Mouse (Mus musculus) neural tube, embryonic 14.5 days (tissue): ENCODE measurements around the gene Rasl12. TPM values are rescaled to one million over a fixed set of nuclear protein-coding genes. Genes with fewer than 3 reads are reported as not detected.
A peak's percentile ranks its signal among the peaks of the same experiment; 100 is the strongest.

Experiments
- ATAC-seq: fragments of 200-750 bp; cut with Nextera tagmentation; 2 replicates; pipeline ENCODE4 v1.8.0; 2017; ENCODE audit warnings: low read depth, mild to moderate bottlenecking, moderate TSS enrichment, moderate library complexity
- H3K27ac ChIP-seq: fragments of 300-500 bp; sonication (generic); 2 replicates; pipeline ENCODE4 v1.5.1; 2014; ENCODE audit warnings: low read depth, mild to moderate bottlenecking, control low read depth, low read length, moderate library complexity, mixed read lengths
- H3K27me3 ChIP-seq: fragments of 300-500 bp; sonication (generic); 2 replicates; pipeline ENCODE4 v1.6.1; 2014; ENCODE audit warnings: low read length; ENCODE audit not compliant: control insufficient read depth, insufficient read depth
- H3K36me3 ChIP-seq: fragments of 300-500 bp; sonication (generic); 2 replicates; pipeline ENCODE4 v1.6.1; 2014; ENCODE audit warnings: low read length, mixed read lengths; ENCODE audit not compliant: control insufficient read depth, insufficient read depth
- H3K4me1 ChIP-seq: fragments of 300-500 bp; sonication (generic); 2 replicates; pipeline ENCODE4 v1.6.1; 2014; ENCODE audit warnings: low read length; ENCODE audit not compliant: control insufficient read depth, insufficient read depth
- H3K4me2 ChIP-seq: fragments of 300-500 bp; sonication (generic); 2 replicates; pipeline ENCODE4 v1.6.1; 2014; ENCODE audit warnings: mild to moderate bottlenecking, low read depth, low read length, control low read depth
- H3K4me3 ChIP-seq: fragments of 300-500 bp; sonication (generic); 2 replicates; pipeline ENCODE4 v1.5.1; 2014; ENCODE audit warnings: low read depth, low read length, control low read depth, mixed read lengths
- H3K9ac ChIP-seq: fragments of 300-500 bp; sonication (generic); replicated peaks from 2 replicates; pipeline ENCODE4 v1.6.1; 2014; ENCODE audit warnings: low read depth, mild to moderate bottlenecking, control low read depth, low read length, mixed read lengths
- H3K9me3 ChIP-seq: fragments of 300-500 bp; sonication (generic); 2 replicates; pipeline ENCODE4 v1.6.1; 2016; ENCODE audit warnings: low read length; ENCODE audit not compliant: control insufficient read depth
- WGBS: fragments of 180-500 bp; shearing (Covaris S2); extraction: QIAGEN DNeasy Blood & Tissue Kit; methylation state at CpG from one replicate; pipeline ENCODE4 v1.1.7; 2014; 5-methylcytosine and 5-hydroxymethylcytosine counted together
- polyA plus RNA-seq: library from polyadenylated mRNA; unstranded; fragments of >200 nt; fragmentation: Nextera tagmentation; extraction: Ambion mirVana; gene quantifications from 2 replicates; pipeline ENCODE4 v1.2.1, GENCODE M21; 2014

The Rasl12 gene
- polyA plus RNA-seq, 1 experiment from 2014 or later, result 5.6 TPM

DNA sequence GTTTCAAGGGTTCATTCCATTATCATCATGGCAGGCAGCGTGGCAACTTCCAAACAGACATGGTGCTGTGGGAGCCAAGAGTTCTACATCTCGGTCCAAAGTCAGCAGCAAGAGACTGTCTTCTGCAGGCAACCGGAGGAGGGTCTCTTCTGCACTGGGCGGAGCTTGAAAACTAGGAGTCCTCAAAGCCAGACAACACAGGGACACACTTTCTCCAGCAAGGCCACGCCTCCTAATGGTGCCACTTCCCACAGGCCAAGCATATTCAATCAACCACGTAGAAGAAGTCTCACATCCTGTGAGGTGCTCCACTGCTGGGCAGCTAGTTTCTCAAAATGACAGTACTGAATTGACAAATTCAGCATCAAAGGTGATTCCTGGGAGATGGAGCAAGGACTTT, 49.6 kb downstream of the Rasl12 start:
- H3K36me3 ChIP-seq, result peaks cover 44% of the 10 kb centered on the region
- no peak overlapping the region for H3K9ac ChIP-seq
- H3K9me3 ChIP-seq, result no peaks in the 10 kb centered on the region
- no peak overlapping the region for H3K4me3 ChIP-seq
- ATAC-seq, result no peak
- no peaks in the 10 kb centered on the region for H3K27me3 ChIP-seq
- H3K4me2 ChIP-seq, result no peak overlapping the region
- WGBS, result 91% methylated on average over 6 of the region's 6 CpGs
- no peaks in the 10 kb centered on the region for H3K4me1 ChIP-seq
- H3K27ac ChIP-seq, result no peak overlapping the region

GRCm38 (mm10) chr9:65458975-65459374, 60.7 kb downstream of the Rasl12 start:
- Histone ChIP-seq H3K9ac (no peak overlapping the region), H3K27ac (no peak overlapping the region), H3K4me3 (no peak overlapping the region), H3K27me3 (no peaks in the 10 kb centered on the region), H3K9me3 (no peaks in the 10 kb centered on the region), H3K4me2 (no peak overlapping the region), H3K36me3 (no peaks in the 10 kb centered on the region), H3K4me1 (peaks cover 11% of the 10 kb centered on the region)
- no peak for ATAC-seq
- 90% methylated on average over 2 of the region's 2 CpGs for WGBS

GRCm38 (mm10) chr9:65460198-65460597, 61.9 kb downstream of the Rasl12 start:
- Histone ChIP-seq H3K9ac (peak overlapping the region; percentile 70; the same call in 1 of the 2 replicates), H3K9me3 (no peaks in the 10 kb centered on the region), H3K4me3 (peak overlapping the region; percentile 63), H3K27me3 (no peaks in the 10 kb centered on the region), H3K27ac (peak overlapping the region; percentile 74), H3K36me3 (no peaks in the 10 kb centered on the region), H3K4me2 (peak overlapping the region; percentile 59), H3K4me1 (peaks cover 11% of the 10 kb centered on the region)
- 29% methylated on average over 3 of the region's 3 CpGs for WGBS
- ATAC-seq, result 0 out of 2 replicates have a peak, but pooled peaks have one; percentile 38

- Histone ChIP-seq H3K4me2 (peak within 1 kb of the TSS; percentile 59), H3K27ac (peak within 1 kb of the TSS; percentile 74), H3K4me1 (peaks cover 11% of the 10 kb centered on the region), H3K4me3 (peak within 1 kb of the TSS; percentile 63), H3K36me3 (peaks cover 3% of the 10 kb centered on the region; the same call in 1 of the 2 replicates), H3K27me3 (no peaks in the 10 kb centered on the region), H3K9me3 (no peaks in the 10 kb centered on the region), H3K9ac (peak within 1 kb of the TSS; percentile 70)
- ATAC-seq, result peak; percentile 97
- WGBS, result under 1% methylated on average over 49 of the region's 53 CpGs
These were observed 62.6 kb downstream of the Rasl12 start, which contains the start of gene Spg21 for GRCm38 (mm10) chr9:65460732-65461442. Gene Spg21 (plus strand): TSS chr9:65460947.

DNA sequence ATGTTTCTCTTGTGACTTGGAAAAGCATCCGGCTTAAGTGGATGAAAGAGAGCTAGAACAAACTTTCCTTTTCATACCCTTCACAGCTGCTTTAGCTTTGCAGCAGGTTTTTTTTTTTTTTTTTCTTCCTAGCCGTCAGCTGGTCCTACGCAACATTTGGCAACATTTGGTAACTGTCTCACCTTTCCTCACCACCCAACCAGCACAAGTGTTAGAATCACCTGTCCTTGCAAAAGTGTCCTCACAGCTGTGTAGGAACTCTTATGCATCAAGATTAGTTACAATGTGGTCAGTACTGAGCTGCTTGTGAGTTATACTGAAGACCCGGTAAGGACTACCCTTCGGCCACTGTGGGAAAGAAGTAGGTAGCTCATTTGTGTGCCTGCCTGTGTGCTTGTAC, 64.2 kb downstream of the Rasl12 start:
- H3K4me3 ChIP-seq, result no peak overlapping the region
- H3K27ac ChIP-seq, result no peak overlapping the region
- no peak overlapping the region for H3K4me2 ChIP-seq
- peaks cover 5% of the 10 kb centered on the region; the same call in 1 of the 2 replicates for H3K36me3 ChIP-seq
- H3K4me1 ChIP-seq, result peaks cover 11% of the 10 kb centered on the region
- no peak for ATAC-seq
- no peak overlapping the region for H3K9ac ChIP-seq
- H3K9me3 ChIP-seq, result no peaks in the 10 kb centered on the region
- WGBS, result 86% methylated on average over 5 of the region's 5 CpGs
- H3K27me3 ChIP-seq, result no peaks in the 10 kb centered on the region

DNA sequence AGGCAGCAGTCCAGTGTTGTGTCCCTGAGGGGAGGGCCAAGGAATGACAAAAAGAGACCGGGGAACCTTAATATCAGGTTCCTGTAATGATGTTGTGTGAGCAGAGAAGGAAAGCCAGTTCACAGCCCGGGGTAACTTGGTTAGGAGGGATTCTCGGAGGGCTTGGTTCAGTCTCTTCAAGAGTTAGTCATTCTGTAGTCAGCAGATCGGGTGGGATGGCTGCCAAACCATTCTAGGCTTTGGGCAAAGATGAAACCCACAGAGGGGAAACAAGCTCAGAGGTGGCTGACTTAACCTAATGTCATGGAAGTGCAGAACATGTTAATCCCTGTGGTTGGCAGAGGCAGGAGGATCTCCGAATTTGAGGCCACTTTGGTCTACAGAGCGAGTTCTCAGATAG, 65.9 kb downstream of the Rasl12 start:
- H3K4me2 ChIP-seq, result no peak overlapping the region
- H3K36me3 ChIP-seq, result peaks cover 5% of the 10 kb centered on the region; the same call in 1 of the 2 replicates
- no peak for ATAC-seq
- no peak overlapping the region for H3K27ac ChIP-seq
- no peak overlapping the region for H3K9ac ChIP-seq
- no peaks in the 10 kb centered on the region for H3K27me3 ChIP-seq
- peaks cover 11% of the 10 kb centered on the region for H3K4me1 ChIP-seq
- WGBS, result 94% methylated on average over 6 of the region's 6 CpGs
- H3K9me3 ChIP-seq, result no peaks in the 10 kb centered on the region
- no peak overlapping the region for H3K4me3 ChIP-seq

Other genes starting within 250 kb of the Rasl12 start
- 5.3 and 6.7 TPM in 2 replicates for gene Parp16, start 203.2 kb upstream of the Rasl12 start, polyA plus RNA-seq
- gene Cilp, start 133.3 kb upstream of the Rasl12 start, polyA plus RNA-seq, result 0.23 and 0.57 TPM in 2 replicates
- 40.5 and 43.1 TPM in 2 replicates for gene Clpx, start 104.2 kb upstream of the Rasl12 start, polyA plus RNA-seq
- gene Pdcd7, start 52.4 kb upstream of the Rasl12 start, polyA plus RNA-seq, result 12.3 and 12.5 TPM in 2 replicates
- 3.7 and 7.2 TPM in 2 replicates for gene Ubap1l, start 37.5 kb upstream of the Rasl12 start, polyA plus RNA-seq
- gene Kbtbd13, start 6.9 kb upstream of the Rasl12 start, polyA plus RNA-seq, result 0.31 and 0.63 TPM in 2 replicates
- gene Slc51b, start 24.4 kb downstream of the Rasl12 start, polyA plus RNA-seq, result not detected in 2 replicates
- 24.3 and 25.6 TPM in 2 replicates for gene Mtfmt, start 37.3 kb downstream of the Rasl12 start, polyA plus RNA-seq
- gene Spg21, start 62.4 kb downstream of the Rasl12 start, polyA plus RNA-seq, result 122 and 131 TPM in 2 replicates
- gene Ankdd1a, start 121.7 kb downstream of the Rasl12 start, polyA plus RNA-seq, result 0.81 and 1.2 TPM in 2 replicates
- gene Plekho2, start 181.5 kb downstream of the Rasl12 start, polyA plus RNA-seq, result 2.4 and 5.2 TPM in 2 replicates
- 0.75 and 1.0 TPM in 2 replicates for gene Pif1, start 188.7 kb downstream of the Rasl12 start, polyA plus RNA-seq
- 2.5 and 3.9 TPM in 2 replicates for gene Rbpms2, start 231.1 kb downstream of the Rasl12 start, polyA plus RNA-seq